Mouse (Mus musculus): ENCODE results near the gene Fig4. TPM values are rescaled to one million over a fixed set of nuclear protein-coding genes. Genes with fewer than 3 reads are reported as not detected.

Gene Fig4
- polyA plus RNA-seq, 1 experiment: 7.8 TPM

DNA sequence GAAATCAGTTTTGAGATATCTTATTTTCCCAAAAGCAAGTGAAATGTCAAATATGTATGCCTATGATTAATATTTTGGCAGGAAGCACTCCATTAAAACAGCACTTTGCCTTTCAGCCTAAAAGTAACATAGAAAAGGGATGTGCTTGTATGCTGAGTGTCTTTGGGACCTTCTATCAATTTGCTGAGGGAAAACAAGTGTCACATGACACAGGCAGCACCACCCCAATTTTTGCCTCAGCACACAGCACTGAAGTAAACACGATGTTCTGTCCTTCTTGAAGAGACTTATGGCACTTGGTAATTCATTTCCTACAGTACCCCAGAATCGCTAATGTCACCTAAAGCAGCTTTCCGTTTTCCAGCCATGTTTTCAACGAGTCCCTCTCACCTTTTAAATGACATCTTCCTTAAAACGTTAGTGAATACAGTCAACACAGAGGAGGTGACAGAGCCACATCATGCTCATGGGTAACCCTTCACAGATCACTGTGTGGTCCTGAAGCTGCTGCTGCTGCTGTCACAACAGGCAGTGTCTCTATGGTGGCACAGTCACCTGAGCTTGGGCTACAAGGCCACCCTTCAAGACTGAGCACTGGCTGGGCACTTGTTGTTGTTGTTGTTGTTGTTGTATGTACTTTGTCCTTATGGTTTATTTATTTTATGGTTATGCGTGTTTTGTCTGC is 61.4 kb downstream of the Fig4 start:
- Histone ChIP-seq H3K36me3 (ENCODE audit: control insufficient read depth, insufficient read depth) (peaks cover 4% of the 10 kb centered on the region), H3K79me3 (ENCODE audit: low read depth) (no peaks in the 10 kb centered on the region), H3ac (ENCODE audit: control insufficient read depth, insufficient read length, low read depth) (no peak overlapping the region), H3K4me3 (ENCODE audit: insufficient read depth, poor library complexity, severe bottlenecking) (no peak overlapping the region), H3K79me2 (ENCODE audit: control insufficient read depth, insufficient read depth) (no peaks in the 10 kb centered on the region), H3K27me3 (ENCODE audit: control insufficient read depth, insufficient read depth, insufficient read length) (no peaks in the 10 kb centered on the region)
- no peak for TF ChIP-seq MYOG (IDR thresholded peaks at IDR 0.05; ENCODE audit: control insufficient read depth, extremely low read depth, insufficient read length)
- TF ChIP-seq CTCF (IDR thresholded peaks at IDR 0.05; ENCODE audit: control insufficient read depth, insufficient read depth, insufficient read length): no peak
- TF ChIP-seq MAX (IDR thresholded peaks at IDR 0.05): no peak
- no peak for TF ChIP-seq FOSL1 (IDR thresholded peaks at IDR 0.05; ENCODE audit: insufficient read depth, low read length, poor library complexity, severe bottlenecking)
- no peak for TF ChIP-seq MYOD1 (IDR thresholded peaks at IDR 0.05; ENCODE audit: control insufficient read depth, insufficient read length, low read depth)
- TF ChIP-seq CEBPB (IDR thresholded peaks at IDR 0.05; ENCODE audit: low read depth): no peak
- TF ChIP-seq USF1 (IDR thresholded peaks at IDR 0.05; ENCODE audit: low read depth): no peak

DNA sequence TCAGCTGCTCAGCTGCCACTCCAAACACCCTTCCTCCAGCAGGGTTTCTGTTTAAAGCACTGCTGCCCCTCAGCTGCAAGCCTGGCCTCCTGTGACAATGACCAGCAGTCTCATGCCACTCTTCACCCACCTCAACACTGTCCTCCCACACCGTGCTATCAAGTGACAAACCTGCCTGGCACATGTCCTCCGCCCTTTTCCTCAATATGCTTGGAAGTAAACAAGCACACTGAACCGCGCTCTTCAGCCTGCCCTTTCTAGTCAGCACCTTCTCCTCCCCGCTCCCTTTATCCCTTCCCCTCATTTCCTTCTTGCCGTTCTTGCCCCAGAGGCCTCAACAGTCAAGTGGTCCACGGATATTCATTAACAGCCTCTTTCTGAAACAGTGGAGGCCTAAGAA is 62.0 kb downstream of the Fig4 start:
- H3K27me3 ChIP-seq (ENCODE audit: control insufficient read depth, insufficient read depth, insufficient read length): no peaks in the 10 kb centered on the region
- H3K36me3 ChIP-seq (ENCODE audit: control insufficient read depth, insufficient read depth): peaks cover 4% of the 10 kb centered on the region
- no peaks in the 10 kb centered on the region for H3K79me3 ChIP-seq (ENCODE audit: low read depth)
- H3ac ChIP-seq (ENCODE audit: control insufficient read depth, insufficient read length, low read depth): no peak overlapping the region
- TF ChIP-seq CTCF (IDR thresholded peaks at IDR 0.05; ENCODE audit: control insufficient read depth, insufficient read depth, insufficient read length) (no peak), FOSL1 (IDR thresholded peaks at IDR 0.05; ENCODE audit: insufficient read depth, low read length, poor library complexity, severe bottlenecking) (no peak), MYOG (IDR thresholded peaks at IDR 0.05; ENCODE audit: control insufficient read depth, extremely low read depth, insufficient read length) (no peak), MYOD1 (IDR thresholded peaks at IDR 0.05; ENCODE audit: control insufficient read depth, insufficient read length, low read depth) (no peak), CEBPB (IDR thresholded peaks at IDR 0.05; ENCODE audit: low read depth) (no peak), USF1 (IDR thresholded peaks at IDR 0.05; ENCODE audit: low read depth) (no peak), MAX (IDR thresholded peaks at IDR 0.05) (no peak)
- H3K4me3 ChIP-seq (ENCODE audit: insufficient read depth, poor library complexity, severe bottlenecking): no peak overlapping the region
- H3K79me2 ChIP-seq (ENCODE audit: control insufficient read depth, insufficient read depth): no peaks in the 10 kb centered on the region

DNA sequence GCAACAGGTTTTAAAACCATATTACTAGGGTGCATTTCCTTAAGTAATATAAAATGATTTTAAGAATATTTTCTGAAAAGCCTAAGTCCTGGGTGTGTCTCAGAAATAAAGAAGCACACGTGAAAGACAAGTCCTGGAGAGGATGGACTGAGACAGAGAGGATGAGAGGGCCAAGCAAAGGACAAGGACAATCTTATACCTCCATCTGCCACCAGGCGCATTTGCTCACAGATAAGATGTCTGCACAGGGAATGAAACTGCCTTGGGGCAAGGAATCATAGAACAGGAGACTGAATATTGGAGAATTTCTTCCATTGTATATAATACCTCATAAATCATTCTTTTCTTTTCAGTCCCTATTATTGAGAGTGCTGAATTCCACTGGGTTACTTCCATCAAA is 67.0 kb downstream of the Fig4 start:
- H3K27me3 ChIP-seq (ENCODE audit: control insufficient read depth, insufficient read depth, insufficient read length): no peaks in the 10 kb centered on the region
- no peaks in the 10 kb centered on the region for H3K79me2 ChIP-seq (ENCODE audit: control insufficient read depth, insufficient read depth)
- H3K79me3 ChIP-seq (ENCODE audit: low read depth): no peaks in the 10 kb centered on the region
- no peak overlapping the region for H3ac ChIP-seq (ENCODE audit: control insufficient read depth, insufficient read length, low read depth)
- no peak overlapping the region for H3K4me3 ChIP-seq (ENCODE audit: insufficient read depth, poor library complexity, severe bottlenecking)
- peaks cover 4% of the 10 kb centered on the region for H3K36me3 ChIP-seq (ENCODE audit: control insufficient read depth, insufficient read depth)
- TF ChIP-seq CEBPB (IDR thresholded peaks at IDR 0.05; ENCODE audit: low read depth) (no peak), FOSL1 (IDR thresholded peaks at IDR 0.05; ENCODE audit: insufficient read depth, low read length, poor library complexity, severe bottlenecking) (no peak), MAX (IDR thresholded peaks at IDR 0.05) (no peak), CTCF (IDR thresholded peaks at IDR 0.05; ENCODE audit: control insufficient read depth, insufficient read depth, insufficient read length) (no peak)

DNA sequence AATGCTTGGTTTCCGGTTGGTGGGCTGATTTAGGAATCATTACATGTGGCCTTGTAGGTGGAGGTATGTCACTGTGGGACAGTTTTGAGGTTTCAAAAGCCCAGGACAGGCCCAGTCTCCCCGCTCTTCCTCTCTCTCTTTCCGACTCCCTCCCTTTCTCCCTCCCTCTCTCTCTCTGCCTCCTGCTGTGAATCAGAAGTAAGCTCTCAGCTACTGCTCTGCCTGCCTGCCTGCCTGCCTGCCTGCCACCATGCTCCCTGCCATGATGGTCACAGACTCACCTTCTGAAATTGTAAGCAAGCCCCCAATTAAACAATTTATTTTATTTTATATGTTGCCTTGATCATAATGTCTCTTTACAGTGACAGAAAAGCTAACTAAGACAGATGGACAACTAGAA is 67.5 kb downstream of the Fig4 start:
- TF ChIP-seq FOSL1 (IDR thresholded peaks at IDR 0.05; ENCODE audit: insufficient read depth, low read length, poor library complexity, severe bottlenecking) (no peak), USF1 (IDR thresholded peaks at IDR 0.05; ENCODE audit: low read depth) (no peak), MYOG (IDR thresholded peaks at IDR 0.05; ENCODE audit: control insufficient read depth, extremely low read depth, insufficient read length) (no peak), CEBPB (IDR thresholded peaks at IDR 0.05; ENCODE audit: low read depth) (no peak), CTCF (IDR thresholded peaks at IDR 0.05; ENCODE audit: control insufficient read depth, insufficient read depth, insufficient read length) (no peak), MAX (IDR thresholded peaks at IDR 0.05) (no peak), MYOD1 (IDR thresholded peaks at IDR 0.05; ENCODE audit: control insufficient read depth, insufficient read length, low read depth) (no peak)
- Histone ChIP-seq H3K4me3 (ENCODE audit: insufficient read depth, poor library complexity, severe bottlenecking) (no peak overlapping the region), H3K79me2 (ENCODE audit: control insufficient read depth, insufficient read depth) (no peaks in the 10 kb centered on the region), H3K27me3 (ENCODE audit: control insufficient read depth, insufficient read depth, insufficient read length) (no peaks in the 10 kb centered on the region), H3ac (ENCODE audit: control insufficient read depth, insufficient read length, low read depth) (no peak overlapping the region), H3K79me3 (ENCODE audit: low read depth) (no peaks in the 10 kb centered on the region), H3K36me3 (ENCODE audit: control insufficient read depth, insufficient read depth) (peaks cover 4% of the 10 kb centered on the region)

DNA sequence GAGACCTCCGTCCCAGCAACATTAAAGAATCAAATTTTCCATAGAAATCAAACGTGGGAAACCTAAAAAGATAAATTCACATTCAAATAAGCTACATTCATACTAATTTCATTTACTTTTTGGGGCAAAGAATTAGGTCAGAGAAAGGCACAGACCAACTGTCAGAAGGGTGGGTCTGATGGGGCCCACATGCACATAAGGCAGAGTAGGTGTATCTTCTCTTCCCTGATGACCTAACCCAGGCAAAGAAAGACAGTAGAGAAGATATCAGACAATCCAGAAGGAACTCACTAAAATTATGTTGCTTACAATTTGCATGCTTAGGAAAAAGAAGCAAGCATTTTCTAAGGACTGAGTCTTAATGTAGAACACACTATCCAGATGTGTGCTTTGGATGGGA is 67.9 kb downstream of the Fig4 start:
- no peak for TF ChIP-seq CEBPB (IDR thresholded peaks at IDR 0.05; ENCODE audit: low read depth)
- TF ChIP-seq CTCF (IDR thresholded peaks at IDR 0.05; ENCODE audit: control insufficient read depth, insufficient read depth, insufficient read length): no peak
- TF ChIP-seq MYOD1 (IDR thresholded peaks at IDR 0.05; ENCODE audit: control insufficient read depth, insufficient read length, low read depth): no peak
- TF ChIP-seq MAX (IDR thresholded peaks at IDR 0.05): no peak
- no peak for TF ChIP-seq FOSL1 (IDR thresholded peaks at IDR 0.05; ENCODE audit: insufficient read depth, low read length, poor library complexity, severe bottlenecking)
- TF ChIP-seq USF1 (IDR thresholded peaks at IDR 0.05; ENCODE audit: low read depth): no peak
- no peak for TF ChIP-seq MYOG (IDR thresholded peaks at IDR 0.05; ENCODE audit: control insufficient read depth, extremely low read depth, insufficient read length)

DNA sequence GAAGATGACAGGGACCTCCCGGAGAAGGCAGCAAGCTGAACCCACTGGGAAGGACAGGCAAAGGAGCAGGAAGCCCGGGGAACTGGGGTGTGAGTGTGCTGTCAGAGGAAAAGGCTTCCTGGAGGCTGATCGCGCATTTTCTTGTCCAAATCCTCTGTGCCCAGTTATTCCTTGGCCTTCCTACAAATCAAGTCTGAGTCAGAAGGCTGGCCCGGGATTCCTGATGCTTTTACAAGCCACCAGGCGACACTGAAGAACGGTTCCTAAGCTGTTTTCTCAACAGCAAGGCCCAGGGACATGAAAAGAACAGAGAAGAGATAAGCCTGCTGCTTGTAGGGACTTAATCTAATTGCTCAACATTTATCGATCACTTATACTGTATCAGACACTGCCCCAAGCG is 68.5 kb downstream of the Fig4 start:
- Histone ChIP-seq H3K79me2 (ENCODE audit: control insufficient read depth, insufficient read depth) (no peaks in the 10 kb centered on the region), H3K4me3 (ENCODE audit: insufficient read depth, poor library complexity, severe bottlenecking) (no peak overlapping the region), H3ac (ENCODE audit: control insufficient read depth, insufficient read length, low read depth) (no peak overlapping the region), H3K27me3 (ENCODE audit: control insufficient read depth, insufficient read depth, insufficient read length) (no peaks in the 10 kb centered on the region), H3K36me3 (ENCODE audit: control insufficient read depth, insufficient read depth) (peaks cover under 1% of the 10 kb centered on the region), H3K79me3 (ENCODE audit: low read depth) (no peaks in the 10 kb centered on the region)
- TF ChIP-seq CEBPB (IDR thresholded peaks at IDR 0.05; ENCODE audit: low read depth) (no peak), MAX (IDR thresholded peaks at IDR 0.05) (no peak), CTCF (IDR thresholded peaks at IDR 0.05; ENCODE audit: control insufficient read depth, insufficient read depth, insufficient read length) (no peak)

More for the DNA sequence above, 67.9 kb downstream of the Fig4 start:
- no peaks in the 10 kb centered on the region for H3K27me3 ChIP-seq (ENCODE audit: control insufficient read depth, insufficient read depth, insufficient read length)
- H3K36me3 ChIP-seq (ENCODE audit: control insufficient read depth, insufficient read depth): peaks cover 4% of the 10 kb centered on the region
- no peaks in the 10 kb centered on the region for H3K79me2 ChIP-seq (ENCODE audit: control insufficient read depth, insufficient read depth)
- no peaks in the 10 kb centered on the region for H3K79me3 ChIP-seq (ENCODE audit: low read depth)
- no peak overlapping the region for H3K4me3 ChIP-seq (ENCODE audit: insufficient read depth, poor library complexity, severe bottlenecking)
- no peak overlapping the region for H3ac ChIP-seq (ENCODE audit: control insufficient read depth, insufficient read length, low read depth)

All from C2C12 (cell line).